Mouse (Mus musculus) thymus, adult 18-20 months (tissue): ENCODE measurements around the gene Top2a.

ENCODE experiments used
- DNase-seq, 2 experiments: peaks; one replicate each; pipeline ENCODE4 v3.0.0; 2022; ENCODE audit warnings: mixed read lengths in 2 of 2

Top2a gene

DNA sequence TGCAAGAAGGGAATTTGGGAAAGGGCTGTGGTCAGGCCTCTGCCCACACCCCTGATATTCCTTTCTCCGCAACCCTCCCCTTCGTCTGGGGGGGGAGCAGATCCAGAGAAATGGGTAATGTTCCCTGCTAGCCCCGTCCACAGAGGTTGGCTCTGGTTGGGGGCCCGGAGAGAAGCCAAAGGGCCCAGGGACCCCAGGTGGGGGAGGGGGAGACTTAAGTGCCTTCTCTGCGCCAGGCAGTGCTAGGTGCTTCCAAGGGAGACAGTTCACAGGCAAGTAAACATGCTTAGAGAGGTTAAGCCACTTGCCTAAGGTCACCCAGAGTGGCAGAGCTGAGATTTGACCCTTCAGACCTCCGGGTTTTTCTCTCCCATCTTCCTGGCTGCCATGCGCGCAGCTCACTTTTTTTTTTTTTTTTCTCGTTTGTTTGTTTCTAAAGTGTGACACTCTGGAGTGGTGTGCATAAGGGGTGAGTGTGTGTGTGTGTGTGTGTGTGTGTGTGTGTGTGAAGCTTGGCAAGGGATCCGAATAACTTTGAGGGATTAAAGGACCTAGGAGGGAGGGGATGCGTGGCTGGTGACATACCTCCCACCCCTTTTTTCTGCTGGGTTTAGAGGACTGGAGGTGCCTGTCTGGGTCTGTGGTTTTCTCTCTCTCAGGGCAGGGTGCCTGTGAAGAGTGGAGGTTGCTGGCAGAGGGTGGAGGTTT, 78.9 kb downstream of the Top2a start:
- peak in 1 of 2 experiments; percentile 74 for DNase-seq

GRCm38 (mm10) chr11:98943741-98944461, 80.1 kb downstream of the Top2a start:
- no peak for DNase-seq
